Mouse (Mus musculus): ENCODE measurements around the gene Rgsl1.
A peak's percentile ranks its signal among the peaks of the same experiment; 100 is the strongest.
"Not testable (repeated sequence)": the region's sequence is repeated elsewhere in the genome, so short reads cannot be mapped to it uniquely, and the experiment has no call there.

Rgsl1 gene

DNA sequence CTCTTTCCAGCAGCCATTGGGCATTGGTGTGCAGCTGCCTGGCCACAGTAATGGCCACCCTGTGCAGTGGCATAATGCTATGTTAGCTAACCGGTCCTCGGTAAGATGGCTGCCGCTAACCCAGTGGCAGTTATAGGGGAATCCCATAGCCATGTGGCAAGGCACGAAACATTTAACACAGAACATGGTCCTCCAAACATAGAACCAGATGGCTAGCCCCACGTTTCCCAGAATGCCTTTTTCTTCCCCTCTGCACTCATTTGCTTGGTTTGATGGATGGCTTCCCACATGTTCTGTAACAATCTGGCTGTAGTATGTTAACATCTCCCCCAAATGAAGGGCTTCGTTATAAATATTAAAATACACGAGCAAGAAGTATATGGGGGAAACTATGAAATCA is 67.7 kb downstream of the Rgsl1 start:
- DNase-seq (ENCODE audit: extremely low read depth, low read depth): no peak

DNA sequence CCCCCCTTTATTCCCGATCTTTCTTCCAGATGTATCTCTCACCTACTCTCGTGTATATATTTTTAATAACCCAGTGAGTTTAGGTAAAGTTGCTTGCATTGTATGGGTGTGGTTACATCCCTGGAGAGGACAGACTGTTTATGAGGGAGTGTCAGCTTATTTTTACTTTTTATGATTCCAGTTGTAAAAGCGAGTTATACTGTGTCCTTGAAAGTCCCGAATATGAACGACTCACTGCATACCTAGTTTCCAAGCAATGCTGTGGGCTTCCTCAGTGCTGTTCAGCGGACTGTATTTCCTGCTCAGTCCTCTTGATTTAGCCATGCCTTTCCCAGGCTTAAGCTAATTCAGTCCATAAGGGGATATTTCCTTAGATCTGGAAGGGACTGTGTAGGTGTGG is 68.8 kb downstream of the Rgsl1 start:
- no peak for DNase-seq (ENCODE audit: extremely low read depth, low read depth)

DNA sequence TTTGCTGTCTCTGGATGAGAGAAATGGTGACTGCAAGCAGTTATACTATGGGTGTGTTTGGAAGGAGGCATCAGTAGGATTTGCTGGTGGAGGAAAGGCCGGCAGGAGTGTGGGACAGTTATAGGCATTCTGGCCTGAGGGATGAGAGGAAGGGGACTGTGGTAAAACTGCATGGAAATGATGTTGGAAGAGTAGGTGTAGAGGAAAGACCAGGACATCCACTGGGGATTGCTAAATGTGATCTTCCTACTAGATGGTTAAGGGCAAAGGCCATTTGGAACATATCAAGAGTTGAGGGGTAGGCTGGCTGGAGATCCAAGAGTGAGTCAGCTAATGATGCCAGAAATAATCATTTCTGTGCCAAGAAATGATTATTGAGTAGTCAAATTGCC is 73.2 kb downstream of the Rgsl1 start:
- no peak for DNase-seq (ENCODE audit: extremely low read depth, low read depth)

DNA sequence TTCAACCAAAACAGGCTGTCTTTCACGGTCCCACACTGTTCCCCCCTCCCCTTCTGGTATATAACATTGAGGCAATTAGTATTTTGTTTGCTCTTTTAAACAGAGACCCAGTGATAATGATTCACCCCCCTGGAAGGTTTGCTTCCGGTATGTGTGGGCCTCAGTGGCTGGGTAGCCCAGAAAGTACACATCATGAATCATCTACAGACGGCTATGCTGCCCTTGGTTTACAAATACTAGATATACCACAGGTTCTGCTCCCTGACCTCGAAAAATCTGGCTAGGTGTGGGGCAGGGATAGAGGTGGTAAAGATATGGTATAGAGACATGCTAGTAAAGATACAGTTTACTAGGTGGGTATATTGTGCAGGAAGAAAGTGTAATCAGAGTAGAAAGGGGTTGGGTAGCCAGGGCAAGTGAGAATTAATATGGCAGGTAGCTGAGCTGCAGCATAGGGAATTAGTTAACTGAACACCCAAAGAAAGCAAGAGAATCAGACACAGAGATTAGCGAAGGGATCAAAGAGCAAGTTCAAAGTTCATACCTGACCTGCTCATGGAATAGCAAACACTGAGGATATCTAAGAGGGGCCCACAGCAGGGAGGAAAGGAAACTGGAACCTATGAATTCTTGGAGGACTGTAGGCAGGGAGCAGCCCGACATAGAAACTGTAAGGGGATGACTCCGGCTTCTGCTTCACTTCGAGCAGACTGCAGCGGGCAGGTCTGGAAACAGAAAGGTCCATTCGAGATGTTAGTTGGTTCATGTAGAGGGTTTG is 73.8 kb downstream of the Rgsl1 start:
- no peak for DNase-seq (ENCODE audit: extremely low read depth, low read depth)

DNA sequence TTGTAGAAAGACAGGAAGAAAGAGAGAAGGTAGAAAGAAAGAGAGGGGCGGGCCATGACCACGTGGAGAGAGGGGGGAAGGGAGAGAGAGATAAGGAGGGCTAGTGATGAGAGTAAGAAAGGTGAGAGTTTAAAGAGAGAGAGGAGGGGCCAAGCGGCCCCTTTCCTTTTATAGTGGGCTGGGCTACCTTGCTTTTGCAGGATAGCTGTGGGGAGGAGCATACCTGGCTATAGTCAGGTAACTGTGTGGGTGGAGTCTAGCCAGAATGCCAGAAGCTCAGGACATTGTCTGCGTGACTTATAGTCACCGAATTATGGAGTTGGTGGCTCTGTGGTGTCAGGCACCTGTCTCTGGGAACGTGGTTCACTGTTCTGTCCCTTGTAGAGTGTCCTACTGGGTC is 74.4 kb downstream of the Rgsl1 start:
- DNase-seq (ENCODE audit: extremely low read depth, low read depth): not testable (repeated sequence)

DNA sequence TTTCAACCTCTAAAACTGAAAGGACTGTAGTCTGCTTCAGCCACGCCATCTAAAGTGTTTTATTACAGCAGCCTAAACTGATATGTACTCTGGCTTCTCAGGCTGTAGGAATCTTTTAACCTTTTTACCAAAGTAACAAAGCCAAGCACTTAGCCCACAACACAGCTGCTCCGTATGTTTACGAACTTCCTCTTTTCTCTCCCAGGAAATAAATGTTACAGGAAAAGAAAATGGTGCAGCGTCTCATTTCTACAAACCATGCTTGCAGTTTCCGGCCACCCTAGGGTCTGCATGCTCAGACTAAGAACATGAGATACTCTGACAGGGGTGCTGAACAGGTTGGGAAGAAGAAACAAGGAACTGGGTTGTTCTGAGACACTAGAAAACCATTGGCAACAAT is 75.5 kb downstream of the Rgsl1 start:
- DNase-seq (ENCODE audit: extremely low read depth, low read depth): peak; percentile 44

DNA sequence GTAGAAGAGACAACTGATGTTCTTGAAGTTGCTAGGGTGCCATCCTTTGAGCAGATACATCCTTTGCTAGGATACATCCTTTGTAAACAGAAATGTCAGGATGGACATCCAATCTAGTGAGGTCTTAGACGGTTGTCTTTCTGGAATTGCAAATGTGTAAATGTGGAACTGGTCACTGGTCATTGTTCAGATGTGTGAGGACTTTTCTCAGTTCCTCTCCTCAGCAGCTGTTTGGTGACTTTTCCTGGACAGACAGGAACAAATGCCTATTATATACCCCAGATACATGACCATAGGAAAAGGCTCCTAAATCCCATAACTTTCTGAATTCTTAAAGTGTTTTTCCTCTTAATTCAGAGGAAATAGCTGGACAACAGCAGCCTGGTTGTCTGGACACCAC is 76.7 kb downstream of the Rgsl1 start:
- DNase-seq (ENCODE audit: extremely low read depth, low read depth): no peak

DNA sequence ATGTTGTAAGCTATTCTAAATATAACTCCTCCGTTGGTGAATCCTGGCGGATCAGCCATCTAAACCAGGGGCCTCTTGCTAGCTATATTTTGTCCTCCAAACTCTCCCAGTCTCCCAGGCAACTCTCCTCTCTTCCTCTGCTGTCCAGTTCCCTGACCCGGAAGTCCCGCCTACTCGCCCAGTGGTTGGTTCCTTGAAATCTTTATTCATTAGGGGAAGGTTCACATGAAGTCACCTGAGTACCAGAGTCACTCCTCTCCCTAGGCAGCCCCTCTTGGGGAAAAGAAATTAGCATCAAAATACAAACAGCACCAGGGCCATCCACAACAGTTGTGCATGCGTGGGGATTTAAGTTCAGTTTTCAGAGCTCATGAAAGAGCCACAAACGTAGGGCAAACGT is 77.6 kb downstream of the Rgsl1 start:
- no peak for DNase-seq (ENCODE audit: extremely low read depth, low read depth)

DNA sequence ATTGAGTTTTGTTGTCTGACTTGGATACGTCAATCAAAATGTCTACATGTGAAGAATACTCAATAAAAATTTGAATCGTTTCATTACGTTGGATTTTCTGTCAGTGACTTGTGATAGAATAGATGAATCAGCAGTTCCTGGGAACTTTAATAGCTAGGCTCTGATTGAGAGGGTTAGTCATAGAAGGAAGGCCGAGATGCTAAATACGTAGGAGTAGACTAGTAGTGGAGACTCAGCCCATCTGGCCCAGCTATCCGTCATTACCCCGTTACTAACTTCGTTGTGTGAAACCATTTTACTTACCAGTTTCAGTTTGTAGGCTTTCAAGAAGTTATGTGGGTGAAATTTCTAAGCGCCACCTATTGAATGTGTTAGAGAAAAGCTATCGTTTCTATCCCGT is 79.8 kb downstream of the Rgsl1 start:
- DNase-seq (ENCODE audit: extremely low read depth, low read depth): no peak

DNA sequence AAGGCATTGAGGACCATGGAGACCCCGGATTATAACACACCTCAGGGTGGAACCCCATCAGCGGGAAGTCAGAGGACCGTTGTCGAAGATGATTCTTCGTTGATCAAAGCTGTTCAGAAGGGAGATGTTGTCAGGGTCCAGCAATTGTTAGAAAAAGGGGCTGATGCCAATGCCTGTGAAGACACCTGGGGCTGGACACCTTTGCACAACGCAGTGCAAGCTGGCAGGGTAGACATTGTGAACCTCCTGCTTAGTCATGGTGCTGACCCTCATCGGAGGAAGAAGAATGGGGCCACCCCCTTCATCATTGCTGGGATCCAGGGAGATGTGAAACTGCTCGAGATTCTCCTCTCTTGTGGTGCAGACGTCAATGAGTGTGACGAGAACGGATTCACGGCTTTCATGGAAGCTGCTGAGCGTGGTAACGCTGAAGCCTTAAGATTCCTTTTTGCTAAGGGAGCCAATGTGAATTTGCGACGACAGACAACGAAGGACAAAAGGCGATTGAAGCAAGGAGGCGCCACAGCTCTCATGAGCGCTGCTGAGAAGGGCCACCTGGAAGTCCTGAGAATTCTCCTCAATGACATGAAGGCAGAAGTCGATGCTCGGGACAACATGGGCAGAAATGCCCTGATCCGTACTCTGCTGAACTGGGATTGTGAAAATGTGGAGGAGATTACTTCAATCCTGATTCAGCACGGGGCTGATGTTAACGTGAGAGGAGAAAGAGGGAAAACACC is 90.0 kb downstream of the Rgsl1 start:
- no peak for DNase-seq (ENCODE audit: extremely low read depth, low read depth)

DNA sequence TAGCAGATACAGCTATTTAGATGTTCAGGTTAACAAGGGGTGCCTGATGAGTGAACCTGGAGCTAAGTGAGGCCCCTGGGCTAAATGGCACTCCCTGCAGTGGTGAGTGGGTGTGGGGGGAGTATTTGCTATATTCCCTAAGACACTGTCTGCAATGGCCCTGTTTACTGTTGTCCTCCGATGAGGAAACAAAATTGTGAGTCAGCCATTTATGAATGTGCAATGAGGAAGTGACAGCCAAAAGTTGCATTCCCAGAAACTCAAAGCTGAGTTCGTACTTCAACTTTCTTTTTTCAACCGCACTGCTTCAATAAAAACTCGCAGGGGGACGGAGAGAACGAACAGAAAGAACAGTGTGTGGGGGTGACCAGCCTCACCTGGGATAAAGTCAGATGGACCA is 91.4 kb downstream of the Rgsl1 start:
- peak; percentile 63 for DNase-seq (ENCODE audit: extremely low read depth, low read depth)

DNA sequence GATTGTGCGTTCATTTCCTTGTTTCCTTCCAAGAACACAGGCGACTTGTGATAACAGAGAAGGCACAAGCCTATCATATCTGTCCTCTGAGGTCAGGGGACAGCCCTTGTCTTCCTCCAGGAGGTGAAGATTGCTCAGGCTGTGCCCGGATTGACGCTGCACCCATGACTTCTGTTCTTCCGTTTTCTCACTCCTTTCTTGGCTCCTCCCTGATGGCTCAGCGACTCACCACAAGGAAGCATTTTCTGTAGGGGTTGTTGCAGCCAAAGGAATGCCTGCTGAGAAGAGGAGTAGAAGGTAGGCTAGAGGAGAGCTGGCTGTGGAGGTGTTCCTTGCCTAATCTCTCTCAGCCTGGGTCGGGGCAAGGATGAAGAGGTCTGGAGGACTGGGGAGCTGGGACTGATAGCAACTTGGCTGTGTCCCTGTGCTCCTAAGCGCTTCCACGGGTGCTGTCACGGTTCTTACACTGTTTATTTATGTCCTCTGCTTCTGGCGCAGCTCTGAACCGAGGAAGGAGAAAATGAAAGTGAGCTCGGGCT is 92.1 kb downstream of the Rgsl1 start:
- peak; percentile 68 for DNase-seq (ENCODE audit: extremely low read depth, low read depth)

DNA sequence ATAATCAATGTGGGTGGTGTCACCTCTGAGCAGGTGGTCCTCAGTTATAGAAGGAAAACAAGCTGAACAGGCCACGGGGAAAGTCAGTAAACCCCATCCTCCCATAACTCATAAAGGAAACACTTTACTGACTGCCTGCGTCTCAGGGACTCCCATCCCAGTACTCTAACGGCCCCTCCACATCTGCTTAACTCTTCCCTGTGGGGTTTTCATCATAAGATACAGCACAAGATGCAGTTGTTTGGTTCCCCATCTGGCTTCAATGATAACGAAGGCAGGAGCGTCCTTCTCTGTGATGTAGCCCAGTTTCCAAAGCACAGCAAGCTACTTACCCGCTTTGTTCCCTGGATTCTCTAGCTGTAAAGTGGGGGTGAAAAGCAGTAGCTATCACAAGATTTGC is 93.9 kb downstream of the Rgsl1 start:
- peak; percentile 66 for DNase-seq (ENCODE audit: extremely low read depth, low read depth)

DNA sequence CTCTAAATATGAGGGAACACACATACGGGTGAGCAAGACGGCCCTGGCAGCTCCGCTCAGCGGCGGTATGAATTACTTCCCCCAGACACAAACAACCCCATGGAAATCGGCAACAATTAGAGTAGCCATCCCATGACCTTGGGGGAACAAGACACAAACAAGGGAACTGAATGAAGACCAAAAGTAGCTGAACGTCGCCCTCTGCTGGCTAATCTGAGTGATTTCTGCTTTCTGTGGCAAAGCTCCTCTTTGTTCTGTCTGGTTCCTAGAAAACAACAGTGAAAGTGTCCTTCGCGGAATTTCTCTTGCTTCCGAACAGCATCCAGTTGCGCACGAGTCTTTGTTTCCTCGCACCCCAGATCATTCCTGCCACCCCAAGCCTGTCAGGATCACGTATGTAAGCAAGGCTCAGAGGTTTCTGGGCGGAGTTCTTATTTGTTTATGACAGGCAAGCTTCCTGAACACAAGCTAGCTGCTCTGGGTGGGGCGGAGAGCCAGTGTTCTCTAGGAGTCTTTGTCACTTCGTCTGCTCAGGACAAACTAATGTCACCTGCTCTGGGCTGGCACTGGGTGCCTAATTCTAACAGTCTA is 94.6 kb downstream of the Rgsl1 start, which contains the start of gene Rnasel:
Gene Rnasel, plus strand, starts transcription at position 216 of the 591 bp plus-strand sequence.
- DNase-seq (ENCODE audit: extremely low read depth, low read depth): peak; percentile 84

DNA sequence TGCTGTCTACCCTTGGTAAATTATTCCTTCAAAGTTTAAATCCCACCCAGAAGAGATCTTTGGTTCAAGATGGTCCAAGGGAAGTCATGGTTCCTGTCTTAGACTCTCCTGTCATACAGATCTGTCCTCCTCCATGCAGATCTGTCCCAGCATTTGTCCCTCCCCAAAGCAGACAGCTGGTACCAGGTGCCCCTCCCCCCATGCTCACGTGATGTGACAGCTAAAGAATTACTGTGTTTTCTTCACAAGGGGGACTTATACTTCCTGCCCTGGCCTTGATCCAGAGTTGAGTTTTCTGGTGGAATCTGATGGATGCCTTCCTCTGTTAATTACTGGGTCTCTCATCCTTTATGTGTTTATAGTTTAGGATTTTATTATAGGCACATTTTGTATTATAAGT is 95.4 kb downstream of the Rgsl1 start:
- DNase-seq (ENCODE audit: extremely low read depth, low read depth): no peak

DNA sequence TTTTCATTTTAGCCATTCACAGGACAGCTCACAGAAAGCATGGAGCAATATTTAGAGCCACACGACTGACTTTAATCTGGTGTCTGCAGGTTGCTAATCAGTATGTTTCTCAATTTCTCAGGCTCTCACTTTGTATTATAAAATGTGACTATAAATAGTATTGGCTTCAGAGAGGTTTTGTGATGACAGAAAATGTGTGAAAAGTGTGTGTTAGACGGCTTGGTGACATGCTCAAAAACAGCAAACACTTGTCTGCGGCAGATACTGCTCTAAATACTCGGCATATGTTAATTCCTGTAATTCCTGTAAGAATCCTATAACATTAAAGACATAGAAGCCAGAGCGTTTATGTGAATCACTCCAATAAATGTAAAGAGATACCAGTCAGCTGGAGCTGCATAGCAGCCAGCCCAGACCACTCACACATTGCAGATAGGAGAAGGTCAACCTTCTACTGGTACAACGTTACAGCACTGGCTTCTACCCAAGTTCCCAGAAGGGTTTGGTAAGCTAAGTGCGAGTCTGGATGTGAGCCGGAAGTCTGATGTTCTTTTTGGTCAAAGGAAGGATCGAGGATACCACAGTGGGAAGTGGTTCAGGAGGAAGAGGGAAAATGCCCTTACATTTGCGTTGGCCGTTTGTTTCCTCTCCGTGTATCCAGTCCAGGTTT is 95.9 kb downstream of the Rgsl1 start:
- DNase-seq (ENCODE audit: extremely low read depth, low read depth): no peak

DNA sequence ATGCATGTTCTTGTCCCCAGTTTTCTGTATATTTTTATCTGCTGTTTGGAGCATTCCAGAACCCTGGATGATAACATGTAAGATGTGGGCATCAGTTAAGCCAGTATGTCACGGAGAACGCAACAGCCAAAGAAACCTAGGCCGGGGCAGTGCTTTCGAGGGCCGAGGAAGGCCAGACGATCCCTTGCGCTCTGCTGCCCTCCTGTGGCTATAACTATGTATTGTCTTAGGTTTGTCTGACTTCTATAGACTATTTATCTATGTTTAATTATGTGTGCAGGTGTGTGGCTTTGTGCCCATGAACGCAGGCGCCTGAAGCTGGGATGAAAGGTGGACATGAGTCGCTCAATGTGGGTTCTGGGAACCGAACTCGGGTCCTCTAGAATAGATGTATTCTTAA is 97.2 kb downstream of the Rgsl1 start:
- no peak for DNase-seq (ENCODE audit: extremely low read depth, low read depth)

DNA sequence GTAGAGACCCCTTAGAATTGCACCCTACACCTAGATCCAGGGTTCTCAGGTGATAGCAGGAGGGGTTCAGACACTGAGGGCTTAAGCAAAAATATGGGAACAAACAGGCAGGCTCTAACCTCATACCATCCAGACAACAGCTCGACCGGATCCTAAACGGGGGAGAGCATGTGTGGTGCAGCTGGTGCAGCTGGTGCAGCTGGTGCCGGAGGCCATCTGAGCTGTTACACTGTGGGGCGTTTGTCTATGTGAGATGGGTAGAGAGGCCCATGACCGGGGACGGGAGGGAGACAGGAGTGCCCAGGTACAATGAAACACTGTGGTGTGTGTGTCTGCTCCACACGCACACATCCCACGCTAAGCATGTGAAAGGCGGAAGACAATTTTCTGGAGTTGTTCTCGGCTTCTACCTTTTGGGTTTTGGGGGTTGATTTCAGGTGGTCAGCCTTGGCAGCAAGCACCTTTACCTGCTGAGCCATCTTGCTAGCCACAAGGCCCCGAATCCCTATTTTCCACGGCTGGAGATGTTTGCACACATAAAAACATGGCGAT is 97.7 kb downstream of the Rgsl1 start:
- no peak for DNase-seq (ENCODE audit: extremely low read depth, low read depth)

DNA sequence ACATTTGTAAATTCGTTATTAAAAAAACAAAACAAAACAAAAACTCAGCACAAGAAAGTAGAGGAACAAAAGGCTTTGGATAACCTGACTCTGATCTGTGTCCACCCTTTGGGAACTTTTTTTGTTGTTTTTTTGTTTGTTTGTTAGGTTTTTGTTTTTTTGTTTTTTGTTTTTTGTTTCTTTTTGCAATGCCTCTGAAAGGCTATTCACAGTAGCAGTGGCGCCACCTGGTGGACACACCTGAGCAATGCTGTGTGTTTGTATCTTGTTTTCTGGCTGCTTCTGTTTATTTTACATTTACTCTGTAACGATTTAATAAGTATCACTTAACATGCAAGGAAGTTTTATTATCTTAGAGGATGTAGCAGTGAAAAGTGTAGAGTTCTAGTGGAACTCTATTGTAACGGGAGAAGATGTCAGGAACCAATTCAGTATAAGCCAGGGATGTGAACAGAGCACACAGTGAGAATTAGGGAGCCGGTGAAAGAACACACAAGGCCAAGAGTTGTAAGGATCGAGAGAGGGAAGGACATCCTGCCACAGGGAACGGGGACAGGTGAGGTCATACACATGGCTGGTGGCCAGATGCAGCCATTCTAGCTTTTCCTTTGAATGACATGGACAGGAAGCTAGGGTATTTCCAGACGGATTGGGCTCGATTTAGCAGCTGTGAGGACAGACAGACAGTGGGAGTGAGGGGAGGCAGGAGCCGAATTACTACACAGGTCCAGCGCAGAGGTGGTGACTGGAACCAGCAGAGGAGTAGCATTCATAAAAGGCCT is 101.4 kb downstream of the Rgsl1 start:
- no peak for DNase-seq (ENCODE audit: extremely low read depth, low read depth)

DNA sequence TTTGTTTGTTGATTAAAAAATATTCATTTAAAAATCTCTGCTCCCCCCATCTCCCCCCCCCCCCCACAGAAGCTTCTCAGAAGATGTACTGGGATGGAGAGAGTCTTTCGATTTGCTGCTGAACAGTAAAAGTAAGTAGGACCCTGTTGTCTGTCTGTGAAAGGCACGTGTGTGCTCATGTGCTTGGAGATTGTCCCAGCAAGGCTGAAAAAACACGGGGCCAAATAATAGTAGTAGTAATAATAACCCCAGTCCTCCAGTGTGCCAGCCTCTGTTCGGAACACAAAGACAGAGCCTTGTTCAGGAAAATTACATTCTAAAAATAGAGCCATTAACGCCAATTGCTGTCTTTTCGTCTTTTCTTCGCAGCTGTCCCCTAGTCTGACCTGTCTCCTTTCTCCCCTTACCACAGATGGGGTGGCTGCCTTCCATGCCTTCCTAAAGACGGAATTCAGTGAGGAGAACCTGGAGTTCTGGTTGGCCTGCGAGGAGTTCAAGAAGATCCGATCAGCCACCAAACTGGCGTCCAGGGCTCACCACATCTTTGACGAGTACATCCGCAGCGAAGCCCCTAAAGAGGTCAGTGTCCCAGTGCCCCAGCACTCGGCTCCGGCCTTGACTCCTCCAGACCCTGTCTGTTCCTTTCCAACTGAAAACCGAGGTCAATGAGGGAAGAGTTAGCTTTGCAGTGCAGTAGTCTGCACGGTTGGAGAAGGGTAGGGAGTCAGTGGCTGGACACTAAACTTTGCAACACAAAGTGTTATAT is 102.2 kb downstream of the Rgsl1 start:
- no peak for DNase-seq (ENCODE audit: extremely low read depth, low read depth)

Data from MEL-GATA-1-ER (cell line).